Mouse (Mus musculus) intestine, embryonic 16.5 days (tissue): ENCODE measurements around the gene Mesp2. TPM values are rescaled to one million over a fixed set of nuclear protein-coding genes. Genes with fewer than 3 reads are reported as not detected.
A peak's percentile ranks its signal among the peaks of the same experiment; 100 is the strongest.

Experiments used
- ATAC-seq: fragments of 200-750 bp; cut with Nextera tagmentation; 2 replicates; pipeline ENCODE4 v1.8.0; 2017; ENCODE audit warnings: moderate TSS enrichment, moderate library complexity
- H3K27ac ChIP-seq: fragments of 300-500 bp; sonication (generic); 2 replicates; pipeline ENCODE4 v1.5.1; 2014; ENCODE audit warnings: mild to moderate bottlenecking, low read length
- H3K27me3 ChIP-seq: fragments of 300-500 bp; sonication (generic); replicated peaks from 2 replicates; pipeline ENCODE4 v1.6.1; 2014; ENCODE audit warnings: low read length, control low read depth, mixed read lengths; ENCODE audit not compliant: control insufficient read depth, insufficient read depth
- H3K36me3 ChIP-seq: fragments of 300-500 bp; sonication (generic); 2 replicates; pipeline ENCODE4 v1.6.1; 2014; ENCODE audit warnings: low read length, control low read depth; ENCODE audit not compliant: control insufficient read depth, insufficient read depth
- H3K4me1 ChIP-seq: fragments of 300-500 bp; sonication (generic); 2 replicates; pipeline ENCODE4 v1.6.1; 2014; ENCODE audit warnings: low read length, control low read depth, mixed read lengths; ENCODE audit not compliant: control insufficient read depth, insufficient read depth
- H3K4me2 ChIP-seq: fragments of 300-500 bp; sonication (generic); 2 replicates; pipeline ENCODE4 v1.6.1; 2014; ENCODE audit warnings: low read depth, low read length, control low read depth
- H3K4me3 ChIP-seq: fragments of 300-500 bp; sonication (generic); 2 replicates; pipeline ENCODE4 v1.5.1; 2014; ENCODE audit warnings: mild to moderate bottlenecking, low read length
- H3K9ac ChIP-seq: fragments of 300-500 bp; sonication (generic); 2 replicates; pipeline ENCODE4 v1.6.1; 2014; ENCODE audit warnings: low read depth, low read length
- H3K9me3 ChIP-seq: fragments of 300-500 bp; sonication (generic); 2 replicates; pipeline ENCODE4 v1.6.1; 2016; ENCODE audit warnings: low read length, control low read depth; ENCODE audit not compliant: control insufficient read depth
- WGBS: fragments of 180-500 bp; shearing (Covaris S2); extraction: QIAGEN DNeasy Blood & Tissue Kit; methylation state at CpG from one replicate; pipeline ENCODE4 v1.1.7; 2014; 5-methylcytosine and 5-hydroxymethylcytosine counted together
- polyA plus RNA-seq: library from polyadenylated mRNA; unstranded; fragments of >200 nt; fragmentation: Nextera tagmentation; extraction: Ambion mirVana; gene quantifications from 2 replicates; pipeline ENCODE4 v1.2.1, GENCODE M21; 2015

The Mesp2 gene
- polyA plus RNA-seq, 1 experiment from 2014 or later: 3.1 TPM

DNA sequence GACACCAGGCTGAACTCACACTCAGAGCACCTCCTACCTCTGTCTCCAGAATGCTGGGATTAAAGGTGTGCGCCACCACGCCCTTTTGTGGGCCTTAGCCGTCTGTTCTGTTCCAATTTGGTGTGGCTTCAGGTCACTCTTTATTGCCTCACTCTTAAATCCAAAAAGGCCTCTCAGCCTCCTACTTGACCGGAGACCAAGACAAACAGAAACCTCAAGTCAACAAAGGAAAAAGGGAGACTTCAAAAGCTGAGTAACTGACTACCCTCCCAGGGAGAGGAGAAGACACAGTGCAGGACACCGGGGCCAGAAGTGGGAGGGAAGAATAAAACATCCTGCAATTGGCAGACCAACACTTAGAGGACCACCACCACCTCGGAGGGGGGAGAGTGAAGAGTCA lies 20.6 kb downstream of the Mesp2 start:
- H3K4me1 ChIP-seq: 0 out of 2 replicates have a peak, but pooled peaks cover 6% of the 10 kb centered on the region
- no peak overlapping the region for H3K4me2 ChIP-seq
- H3K4me3 ChIP-seq: no peak overlapping the region
- no peaks in the 10 kb centered on the region for H3K27me3 ChIP-seq
- ATAC-seq: no peak
- H3K9me3 ChIP-seq: no peaks in the 10 kb centered on the region
- H3K27ac ChIP-seq: no peak overlapping the region
- H3K36me3 ChIP-seq: peaks cover 4% of the 10 kb centered on the region; the same call in 1 of the 2 replicates
- no peak overlapping the region for H3K9ac ChIP-seq
- 44% methylated on average over 6 of the region's 6 CpGs for whole genome bisulfite sequencing

DNA sequence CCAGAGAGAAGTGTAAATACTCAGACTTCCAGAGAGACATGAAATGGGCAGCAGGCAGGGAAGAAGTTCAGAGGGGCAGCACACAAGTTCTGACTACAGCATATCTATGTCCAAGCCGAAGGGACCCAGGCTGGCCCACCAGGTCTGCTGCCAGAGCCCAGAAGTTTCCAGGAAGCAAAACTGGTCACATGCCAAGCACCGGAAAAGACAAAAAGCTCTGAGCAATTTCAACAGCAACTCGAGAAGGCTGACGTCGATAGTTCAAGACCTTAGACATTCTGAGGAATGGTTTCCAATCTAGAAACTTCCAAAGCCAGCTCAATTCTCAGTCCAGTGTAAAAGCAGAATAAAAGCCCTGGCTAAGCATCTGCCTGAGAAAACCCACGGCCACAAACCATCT lies 21.1 kb downstream of the Mesp2 start:
- no peak for ATAC-seq
- Histone ChIP-seq H3K4me3 (no peak overlapping the region), H3K4me1 (0 out of 2 replicates have a peak, but pooled peaks cover 6% of the 10 kb centered on the region), H3K27ac (peak overlapping the region; percentile 48; the same call in 1 of the 2 replicates), H3K36me3 (peaks cover 4% of the 10 kb centered on the region; the same call in 1 of the 2 replicates), H3K9ac (no peak overlapping the region), H3K27me3 (no peaks in the 10 kb centered on the region), H3K4me2 (peak overlapping the region; percentile 3; the same call in 1 of the 2 replicates), H3K9me3 (no peaks in the 10 kb centered on the region)
- 62% methylated on average over 6 of the region's 6 CpGs for WGBS

DNA sequence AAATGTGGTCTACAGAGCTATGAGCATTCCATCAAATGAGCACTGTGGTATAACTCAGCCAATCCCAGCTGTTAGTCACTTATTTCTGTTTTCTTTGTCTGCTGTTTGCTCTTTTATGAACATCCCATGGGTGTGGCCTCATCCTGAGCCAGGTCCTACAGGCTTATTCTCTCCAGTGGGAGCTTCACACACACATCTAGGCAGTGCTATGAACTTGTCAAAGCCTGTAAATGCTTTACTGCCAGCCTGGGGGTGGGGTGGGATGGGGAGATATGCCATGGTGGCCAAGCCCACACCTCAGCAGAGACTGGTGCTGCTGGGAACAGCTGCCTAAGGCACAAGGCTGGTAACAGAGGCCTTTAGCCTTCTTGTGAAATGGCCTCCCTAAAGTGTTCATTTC lies 22.5 kb downstream of the Mesp2 start:
- Histone ChIP-seq H3K4me2 (no peak overlapping the region), H3K9me3 (no peaks in the 10 kb centered on the region), H3K36me3 (peaks cover 4% of the 10 kb centered on the region; the same call in 1 of the 2 replicates), H3K4me3 (no peak overlapping the region), H3K27ac (no peak overlapping the region), H3K4me1 (0 out of 2 replicates have a peak, but pooled peaks cover 6% of the 10 kb centered on the region), H3K27me3 (no peaks in the 10 kb centered on the region), H3K9ac (no peak overlapping the region)
- no peak for ATAC-seq

DNA sequence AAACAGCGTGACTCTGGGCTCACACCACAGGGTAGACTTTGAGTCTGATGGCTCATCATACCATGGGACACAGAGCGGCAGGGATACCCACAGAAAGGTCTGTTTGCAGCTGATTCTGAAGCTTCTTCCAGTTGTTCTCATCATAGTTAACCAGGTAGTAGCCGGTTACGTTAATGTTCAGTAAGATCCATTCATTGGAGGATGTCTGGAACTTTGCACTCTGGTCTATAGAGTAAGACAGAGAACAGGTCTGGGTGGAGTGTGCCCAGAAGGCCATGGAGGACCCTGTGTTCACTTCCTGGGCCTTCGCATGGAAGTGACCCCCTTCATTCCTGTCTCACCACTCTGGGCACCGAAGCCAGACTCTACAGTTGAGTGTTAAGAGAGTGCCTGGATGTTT lies 24.7 kb downstream of the Mesp2 start:
- no peaks in the 10 kb centered on the region for H3K9me3 ChIP-seq

GRCm38 (mm10) chr7:79837247-79837646 lies 26.7 kb downstream of the Mesp2 start:
- Histone ChIP-seq H3K4me3 (no peak overlapping the region), H3K27me3 (no peaks in the 10 kb centered on the region), H3K4me2 (no peak overlapping the region), H3K4me1 (no peaks in the 10 kb centered on the region), H3K27ac (peak overlapping the region; percentile 20; the same call in 1 of the 2 replicates), H3K36me3 (peaks cover 7% of the 10 kb centered on the region; the same call in 1 of the 2 replicates), H3K9ac (no peak overlapping the region), H3K9me3 (no peaks in the 10 kb centered on the region)
- 50% methylated on average over 2 of the region's 2 CpGs for WGBS
- peak; percentile 76 for ATAC-seq

More for the DNA sequence above, 24.7 kb downstream of the Mesp2 start:
- Histone ChIP-seq H3K4me3 (no peak overlapping the region), H3K27ac (no peak overlapping the region), H3K4me1 (0 out of 2 replicates have a peak, but pooled peaks cover 6% of the 10 kb centered on the region), H3K4me2 (no peak overlapping the region), H3K36me3 (peaks cover 4% of the 10 kb centered on the region; the same call in 1 of the 2 replicates), H3K9ac (no peak overlapping the region), H3K27me3 (no peaks in the 10 kb centered on the region)
- no peak for ATAC-seq
- WGBS: 94% methylated on average over 6 of the region's 6 CpGs

DNA sequence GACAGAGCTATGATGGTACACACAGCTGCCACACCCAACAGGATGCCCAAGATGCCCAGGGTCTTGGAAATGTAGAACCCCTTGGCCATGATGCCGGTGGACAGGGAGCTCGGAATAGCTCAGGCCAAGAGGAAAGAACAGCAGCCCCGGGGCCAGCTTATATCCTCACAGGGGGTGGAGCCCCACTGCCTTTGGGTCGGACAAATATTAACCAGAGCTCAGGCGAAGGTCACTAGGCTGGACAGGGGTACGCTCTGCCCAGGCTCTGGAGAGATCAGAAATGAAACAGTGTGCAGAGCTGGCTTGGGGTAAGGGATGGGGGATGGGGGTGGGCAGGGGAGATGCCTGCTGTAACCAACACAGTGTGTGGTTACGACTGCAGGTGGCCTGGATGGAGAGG lies 31.6 kb downstream of the Mesp2 start:
- 0 out of 2 replicates have a peak, but pooled peaks cover 3% of the 10 kb centered on the region for H3K36me3 ChIP-seq
- peak overlapping the region; percentile 58 for H3K9ac ChIP-seq
- peak overlapping the region; percentile 64 for H3K4me2 ChIP-seq
- H3K9me3 ChIP-seq: no peaks in the 10 kb centered on the region
- peak; percentile 81 for ATAC-seq
- peaks cover 7% of the 10 kb centered on the region; the same call in 1 of the 2 replicates for H3K4me1 ChIP-seq
- 42% methylated on average over 7 of the region's 7 CpGs for WGBS
- H3K27ac ChIP-seq: peak overlapping the region; percentile 79
- no peaks in the 10 kb centered on the region for H3K27me3 ChIP-seq
- H3K4me3 ChIP-seq: peak overlapping the region; percentile 46

GRCm38 (mm10) chr7:79844090-79844802 lies 33.7 kb downstream of the Mesp2 start:
- H3K4me2 ChIP-seq: peak overlapping the region; percentile 64
- H3K27me3 ChIP-seq: no peaks in the 10 kb centered on the region
- H3K9me3 ChIP-seq: no peaks in the 10 kb centered on the region
- peak overlapping the region; percentile 26 for H3K9ac ChIP-seq
- H3K4me1 ChIP-seq: peaks cover 7% of the 10 kb centered on the region; the same call in 1 of the 2 replicates
- 0 out of 2 replicates have a peak, but pooled peaks cover 3% of the 10 kb centered on the region for H3K36me3 ChIP-seq
- H3K27ac ChIP-seq: peak overlapping the region; percentile 61
- peak; percentile 25 for ATAC-seq
- WGBS: 58% methylated on average over 8 of the region's 8 CpGs
- peak overlapping the region; percentile 46; the same call in 1 of the 2 replicates for H3K4me3 ChIP-seq

- Histone ChIP-seq H3K27me3 (no peaks in the 10 kb centered on the region), H3K4me3 (peak overlapping the region; percentile 55), H3K36me3 (no peaks in the 10 kb centered on the region), H3K9ac (peak overlapping the region; percentile 72), H3K27ac (peak overlapping the region; percentile 47), H3K9me3 (no peaks in the 10 kb centered on the region), H3K4me1 (peaks cover 7% of the 10 kb centered on the region; the same call in 1 of the 2 replicates), H3K4me2 (peak overlapping the region; percentile 64)
- WGBS: 71% methylated on average over 2 of the region's 2 CpGs
- ATAC-seq: no peak
These were observed 35.8 kb downstream of the Mesp2 start for GRCm38 (mm10) chr7:79846342-79846741.

DNA sequence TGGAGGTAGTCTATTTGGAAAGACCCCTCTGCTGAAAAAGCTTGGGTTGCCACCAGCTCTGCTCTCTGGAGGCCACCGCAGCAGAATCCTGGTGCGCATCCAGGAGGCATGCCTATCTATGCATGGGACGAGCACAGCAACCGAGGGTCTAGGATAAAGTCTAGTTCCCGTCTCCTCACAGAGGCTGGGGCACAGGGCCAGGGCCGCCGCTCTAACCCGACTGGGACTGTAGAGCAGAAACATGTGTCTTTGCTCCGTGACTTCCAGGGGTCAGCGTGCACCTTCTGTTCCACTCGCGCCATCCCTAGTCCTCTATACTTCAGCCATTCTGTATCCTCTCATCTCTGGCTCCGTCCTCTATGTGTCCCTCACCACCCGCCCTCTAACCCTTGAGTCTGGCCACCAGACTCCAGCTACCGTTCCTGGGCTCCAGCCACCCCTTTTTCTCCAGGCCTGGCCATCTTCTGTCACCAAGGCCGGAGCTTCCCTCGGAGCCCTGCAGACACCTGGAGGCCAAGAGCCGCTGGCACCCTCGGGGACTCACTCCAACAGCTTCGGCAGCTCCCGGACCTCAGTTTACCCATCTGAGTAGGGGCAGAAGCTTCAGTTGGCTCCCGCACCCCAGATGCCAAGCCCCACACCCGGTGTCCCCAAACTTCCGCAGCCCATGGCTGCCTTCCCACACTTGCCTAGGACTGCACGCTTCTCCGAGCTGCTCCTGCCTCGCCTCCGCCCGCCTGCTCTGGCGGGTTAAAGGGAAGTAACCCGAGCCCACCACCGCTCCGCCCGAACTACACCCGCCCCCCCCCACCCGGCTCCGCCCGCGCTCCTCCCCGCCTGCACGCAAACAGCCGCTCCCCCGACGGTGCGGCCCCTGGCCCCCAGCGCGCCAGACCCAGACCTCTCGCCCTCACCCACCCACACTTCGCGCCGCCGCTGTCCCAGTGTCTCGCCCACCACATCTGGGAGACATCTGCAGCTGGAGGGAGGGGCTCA lies 37.2 kb downstream of the Mesp2 start:
- Histone ChIP-seq H3K4me1 (peaks cover 7% of the 10 kb centered on the region; the same call in 1 of the 2 replicates), H3K4me3 (peak overlapping the region; percentile 55), H3K4me2 (peak overlapping the region; percentile 64), H3K9ac (peak overlapping the region; percentile 72), H3K27me3 (no peaks in the 10 kb centered on the region), H3K9me3 (no peaks in the 10 kb centered on the region), H3K27ac (peak overlapping the region; percentile 47), H3K36me3 (no peaks in the 10 kb centered on the region)
- peak; percentile 73 for ATAC-seq
- WGBS: 6% methylated on average over 53 of the region's 53 CpGs
